Mouse (Mus musculus) heart, postnatal 10 days (tissue): ENCODE data around the gene Prima1. TPM values are rescaled to one million over a fixed set of nuclear protein-coding genes. Genes with fewer than 3 reads are reported as not detected.

Experiments used
- DNase-seq, 2 experiments: peaks; one replicate each; pipeline ENCODE4 v3.0.0; 2021
- intact Hi-C: fragments of 180-260 bp; cut with DNase I; formaldehyde crosslinking; loops from one replicate; pipeline ENCODE4 v1.15.1; 2025
- total RNA-seq, 2 experiments: library from RNA; stranded (reverse); gene quantifications; 2 replicates each; pipeline ENCODE4 v1.2.3; 2021

Gene Prima1
- total RNA-seq, 2 experiments from 2014 or later = 0.30 to 0.38 TPM

- intact Hi-C loops = no loop called here
- DNase-seq = no peak
Observed at GRCm38 (mm10) chr12:103229058-103229457, 12.9 kb downstream of the Prima1 start.

GRCm38 (mm10) chr12:103226121-103226520 lies 15.8 kb downstream of the Prima1 start:
- no peak for DNase-seq
- intact Hi-C loops = no loop called here

- intact Hi-C loops = no loop called here
- DNase-seq = no peak
Observed at GRCm38 (mm10) chr12:103223671-103224070, 18.3 kb downstream of the Prima1 start.

GRCm38 (mm10) chr12:103215877-103216610 lies 25.9 kb downstream of the Prima1 start:
- intact Hi-C loops = no loop called here
- no peak for DNase-seq

GRCm38 (mm10) chr12:103214797-103215196 lies 27.2 kb downstream of the Prima1 start:
- DNase-seq = no peak
- intact Hi-C loops = no loop called here

- intact Hi-C loops = no loop called here
- DNase-seq = peak; percentile 54 to 56
Observed at GRCm38 (mm10) chr12:103214270-103214669, 27.7 kb downstream of the Prima1 start.

GRCm38 (mm10) chr12:103213591-103213990 lies 28.4 kb downstream of the Prima1 start:
- intact Hi-C loops = no loop called here
- DNase-seq = no peak

- intact Hi-C loops = no loop called here
- DNase-seq = no peak
Observed at GRCm38 (mm10) chr12:103211078-103211477, 30.9 kb downstream of the Prima1 start.

- no peak for DNase-seq
- intact Hi-C loops = no loop called here
Observed at GRCm38 (mm10) chr12:103209581-103209980, 32.4 kb downstream of the Prima1 start.

- intact Hi-C loops = no loop called here
- DNase-seq = no peak
Observed at GRCm38 (mm10) chr12:103205561-103205960, 36.4 kb downstream of the Prima1 start.

GRCm38 (mm10) chr12:103202592-103203544 lies 39.1 kb downstream of the Prima1 start:
- DNase-seq = peak; percentile 12 to 22
- intact Hi-C loops = no loop called here

- DNase-seq = no peak
- intact Hi-C loops = no loop called here
Observed at GRCm38 (mm10) chr12:103192996-103193395, 49.0 kb downstream of the Prima1 start.

GRCm38 (mm10) chr12:103189771-103190170 lies 52.2 kb downstream of the Prima1 start:
- DNase-seq = peak; percentile 9 to 26
- intact Hi-C loops = no loop called here

- peak; percentile 34 for DNase-seq
- intact Hi-C loops = no loop called here
Observed at GRCm38 (mm10) chr12:103188223-103188622, 53.7 kb downstream of the Prima1 start.

GRCm38 (mm10) chr12:103187020-103187419 lies 54.9 kb downstream of the Prima1 start:
- no peak for DNase-seq
- intact Hi-C loops = no loop called here

GRCm38 (mm10) chr12:103183057-103183456 lies 58.9 kb downstream of the Prima1 start:
- no peak for DNase-seq
- intact Hi-C loops = no loop called here

- intact Hi-C loops = no loop called here
- no peak for DNase-seq
Observed at GRCm38 (mm10) chr12:103168892-103169291, 73.1 kb downstream of the Prima1 start.

GRCm38 (mm10) chr12:103164101-103165030 lies 77.6 kb downstream of the Prima1 start:
- intact Hi-C loops = no loop called here
- DNase-seq = no peak

GRCm38 (mm10) chr12:103163596-103163995 lies 78.4 kb downstream of the Prima1 start:
- no peak for DNase-seq

GRCm38 (mm10) chr12:103160721-103161120 lies 81.2 kb downstream of the Prima1 start:
- intact Hi-C loops = no loop called here
- no peak for DNase-seq

More at GRCm38 (mm10) chr12:103163596-103163995, 78.4 kb downstream of the Prima1 start:
- intact Hi-C loops = no loop called here
